12 mouse cellular contexts compared by ENCODE assay signal in the genomic region with DNA sequence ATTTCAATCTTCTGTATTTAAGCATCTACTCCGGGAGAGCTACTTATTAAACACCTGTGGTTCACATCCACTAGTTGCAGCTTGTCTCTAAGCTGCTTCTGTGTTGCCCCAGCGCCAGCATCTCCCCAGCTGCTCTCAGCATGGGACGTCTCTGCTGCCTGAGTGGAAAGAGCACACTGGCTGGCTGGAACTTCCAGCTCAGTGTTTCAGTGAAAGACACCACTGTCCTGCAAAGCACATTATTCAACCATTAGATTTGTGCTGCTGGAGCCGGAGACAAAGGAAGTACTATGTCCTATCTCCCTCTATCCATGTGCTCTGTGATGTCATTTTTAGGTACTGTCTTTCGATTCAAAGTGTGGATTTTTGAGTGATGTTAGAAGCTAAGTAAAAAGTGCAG.
A peak's percentile ranks its signal among the peaks of the same experiment; 100 is the strongest.
DNase-seq lines count a peak whose midpoint lies in the region; ATAC-seq and TF ChIP-seq lines count a peak whose summit lies in the region.
"Had no signal": no experiment of that assay in that cellular context is flagged by ENCODE, and none has a peak within 500 bp of the region (broad histone marks: within the 10 kb centered on the region; RNA-seq: fewer than 3 reads in every experiment).

No protein-coding gene starts in this region.

- intact Hi-C loops in heart, adult 2 months (cut with DNase I) = no loop called here
- intact Hi-C loops in left cerebral cortex, postnatal 10 days (cut with DNase I) = no loop called here

- TF ChIP-seq CTCF in heart, adult 2 months (IDR thresholded peaks at IDR 0.05) = no peak

- no peaks in the 10 kb centered on the region for H3K36me3 ChIP-seq in heart, embryonic 13.5 days
- no peaks in the 10 kb centered on the region for H3K36me3 ChIP-seq in heart, adult 2 months (ENCODE audit: control insufficient read depth, insufficient read depth, low read length)
- H3K36me3 ChIP-seq: limb, embryonic 12.5 days had no signal

- peak overlapping the region; percentile 39; the same call in 1 of the 2 replicates for H3K27ac ChIP-seq in heart, embryonic 13.5 days (replicated peaks)
- H3K27ac ChIP-seq in heart, adult 2 months = no peak overlapping the region
- H3K27ac ChIP-seq: limb, embryonic 12.5 days had no signal

- no peak for DNase-seq in heart, adult 2 months
- DNase-seq in left cerebral cortex, postnatal 10 days (ENCODE audit: extremely low spot score in 1 of 2, low spot score in 2 of 2) = peak; percentile 21 to 40
- DNase-seq in right cerebral cortex, postnatal 14 days = peak; percentile 12
- no peak for DNase-seq in gastrocnemius, postnatal 10 days
- no peak for DNase-seq in ovary, postnatal 14 days (ENCODE audit: low spot score)
- DNase-seq: heart, postnatal 14 days; spleen, adult 18-20 months had no signal

- H3K9ac ChIP-seq in heart, embryonic 13.5 days = no peak overlapping the region
- no peak overlapping the region for H3K9ac ChIP-seq in heart, adult 2 months (ENCODE audit: low read depth, low read length)
- H3K9ac ChIP-seq: limb, embryonic 12.5 days had no signal

- no peaks in the 10 kb centered on the region for H3K79me2 ChIP-seq in heart, adult 2 months (replicated peaks; ENCODE audit: control insufficient read depth, insufficient read depth, low read length)

- no peak for ATAC-seq in heart, embryonic 13.5 days (ENCODE audit: extremely low read depth, insufficient number of reproducible peaks, low FRiP score, low TSS enrichment)
- ATAC-seq in frontal cortex, adult (ENCODE audit: low TSS enrichment) = peak; percentile 92
- no peak for ATAC-seq in monocyte, adult 5-6 weeks (replicated peaks; ENCODE audit: insufficient number of reproducible peaks, low FRiP score, low TSS enrichment, poor library complexity, severe bottlenecking)

- H3K4me1 ChIP-seq in heart, embryonic 13.5 days = peaks cover 4% of the 10 kb centered on the region; the same call in 1 of the 2 replicates
- no peaks in the 10 kb centered on the region for H3K4me1 ChIP-seq in heart, adult 2 months (ENCODE audit: control insufficient read depth, insufficient read depth, low read length)

- H3K4me3 ChIP-seq in heart, embryonic 13.5 days = no peak overlapping the region
- H3K4me3 ChIP-seq in heart, adult 2 months = no peak overlapping the region
- H3K4me3 ChIP-seq: limb, embryonic 12.5 days had no signal

- TF ChIP-seq EP300 in heart, adult 2 months (IDR thresholded peaks at IDR 0.05; ENCODE audit: insufficient read depth, low read depth, low read length) = no peak

- TF ChIP-seq POLR2A in heart, adult 2 months (IDR thresholded peaks at IDR 0.05; ENCODE audit: insufficient read depth, low read depth, low read length) = no peak

- H3K27me3 ChIP-seq in heart, embryonic 13.5 days (replicated peaks) = no peaks in the 10 kb centered on the region
- no peaks in the 10 kb centered on the region for H3K27me3 ChIP-seq in heart, adult 2 months (ENCODE audit: control insufficient read depth, insufficient read depth, low read length)
- H3K27me3 ChIP-seq: CH12.LX; limb, embryonic 12.5 days had no signal

- H3K9me3 ChIP-seq in heart, embryonic 13.5 days = no peaks in the 10 kb centered on the region
- H3K9me3 ChIP-seq: limb, embryonic 12.5 days had no signal

- no peak overlapping the region for H3K4me2 ChIP-seq in heart, embryonic 13.5 days
- H3K4me2 ChIP-seq: limb, embryonic 12.5 days had no signal

- 25% methylated on average over 5 of the region's 5 CpGs for WGBS in heart, embryonic 13.5 days
- 31% methylated on average over 5 of the region's 5 CpGs for WGBS in heart, adult 2 months

Comparison
In these comparisons a context has a peak if more than half of its experiments do, and no peak if none do; other contexts are left out.
1. DNase-seq: peak in left cerebral cortex, postnatal 10 days (2 of 2) and right cerebral cortex, postnatal 14 days (single experiment); none in heart, adult 2 months (0 of 2), gastrocnemius, postnatal 10 days (single experiment) and ovary, postnatal 14 days (single experiment).